Mouse (Mus musculus) heart, embryonic 11.5 days (tissue): ENCODE data around the gene 2900011O08Rik. TPM values are rescaled to one million over a fixed set of nuclear protein-coding genes. Genes with fewer than 3 reads are reported as not detected.

Experiments
- ATAC-seq: fragments of 200-750 bp; cut with Nextera tagmentation; replicated peaks from 2 replicates; pipeline ENCODE4 v1.8.0; 2017; ENCODE audit warnings: moderate library complexity; ENCODE audit not compliant: insufficient number of reproducible peaks, low FRiP score, low TSS enrichment
- H3K27ac ChIP-seq: fragments of 300-500 bp; sonication (generic); 2 replicates; pipeline ENCODE4 v1.5.1; 2014; ENCODE audit warnings: mild to moderate bottlenecking, low read depth, low read length
- H3K27me3 ChIP-seq: fragments of 300-500 bp; sonication (generic); 2 replicates; pipeline ENCODE4 v1.6.1; 2014; ENCODE audit warnings: mild to moderate bottlenecking, low read length, mixed read lengths; ENCODE audit not compliant: control insufficient read depth, insufficient read depth
- H3K36me3 ChIP-seq: fragments of 300-500 bp; sonication (generic); 2 replicates; pipeline ENCODE4 v1.6.1; 2014; ENCODE audit warnings: mild to moderate bottlenecking, low read length, moderate library complexity, mixed read lengths; ENCODE audit not compliant: control insufficient read depth, insufficient read depth
- H3K4me1 ChIP-seq: fragments of 300-500 bp; sonication (generic); 2 replicates; pipeline ENCODE4 v1.6.1; 2014; ENCODE audit warnings: low read length; ENCODE audit not compliant: control insufficient read depth, insufficient read depth
- H3K4me2 ChIP-seq: fragments of 300-500 bp; sonication (generic); 2 replicates; pipeline ENCODE4 v1.6.1; 2014; ENCODE audit warnings: mild to moderate bottlenecking, moderate library complexity
- H3K4me3 ChIP-seq: fragments of 300-500 bp; sonication (generic); 2 replicates; pipeline ENCODE4 v1.5.1; 2014; ENCODE audit warnings: low read depth, low read length
- H3K9ac ChIP-seq: fragments of 300-500 bp; sonication (generic); 2 replicates; pipeline ENCODE4 v1.6.1; 2014; ENCODE audit warnings: mild to moderate bottlenecking, low read depth, low read length, moderate library complexity
- H3K9me3 ChIP-seq: fragments of 300-500 bp; sonication (generic); replicated peaks from 2 replicates; pipeline ENCODE4 v1.6.1; 2016; ENCODE audit warnings: low read length; ENCODE audit not compliant: control insufficient read depth
- WGBS: fragments of 180-500 bp; shearing (Covaris S2); extraction: QIAGEN DNeasy Blood & Tissue Kit; methylation state at CpG from one replicate; pipeline ENCODE4 v1.1.7; 2014; ENCODE audit not compliant: insufficient replicate concordance; 5-methylcytosine and 5-hydroxymethylcytosine counted together
- polyA plus RNA-seq: library from polyadenylated mRNA; unstranded; fragments of >200 nt; fragmentation: Nextera tagmentation; extraction: Ambion mirVana; gene quantifications from 2 replicates; pipeline ENCODE4 v1.2.1, GENCODE M21; 2014

The 2900011O08Rik gene
- polyA plus RNA-seq, 1 experiment from 2014 or later, result 1.3 TPM

GRCm38 (mm10) chr16:14044695-14045094 lies 58.3 kb downstream of the 2900011O08Rik start:
- Histone ChIP-seq H3K9ac (no peak overlapping the region), H3K27me3 (no peaks in the 10 kb centered on the region), H3K36me3 (no peaks in the 10 kb centered on the region), H3K27ac (no peak overlapping the region), H3K9me3 (no peaks in the 10 kb centered on the region), H3K4me3 (no peak overlapping the region), H3K4me2 (no peak overlapping the region), H3K4me1 (no peaks in the 10 kb centered on the region)
- 64% methylated on average over 8 of the region's 8 CpGs for WGBS
- no peak for ATAC-seq

DNA sequence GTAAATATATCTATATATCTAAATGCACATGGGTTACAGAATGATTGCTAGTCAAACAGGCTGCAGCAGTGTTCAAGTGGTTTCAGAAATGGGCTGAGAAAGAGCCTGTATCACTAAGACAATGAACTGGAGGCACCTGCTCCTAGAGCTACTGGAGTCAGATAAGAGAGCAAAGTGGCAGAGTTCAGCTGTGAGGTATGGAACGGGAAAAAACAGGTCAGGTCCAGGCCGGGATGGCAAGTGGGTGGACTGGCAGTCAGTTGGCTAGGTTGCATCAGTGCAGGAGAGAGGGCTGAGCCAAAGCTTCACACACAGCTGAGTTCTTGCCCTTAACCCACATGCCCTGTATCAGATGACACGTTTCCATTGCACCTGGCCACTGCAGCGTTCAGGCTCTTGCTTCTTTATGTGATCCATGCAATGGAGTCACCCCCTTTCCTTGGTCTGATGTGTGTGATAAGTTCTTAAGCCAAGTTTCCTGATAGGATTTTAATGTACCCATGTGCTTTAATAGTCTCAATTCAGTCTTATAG lies 59.9 kb downstream of the 2900011O08Rik start:
- no peaks in the 10 kb centered on the region for H3K36me3 ChIP-seq
- ATAC-seq, result no peak
- no peak overlapping the region for H3K4me2 ChIP-seq
- no peaks in the 10 kb centered on the region for H3K9me3 ChIP-seq
- no peaks in the 10 kb centered on the region for H3K27me3 ChIP-seq
- no peak overlapping the region for H3K27ac ChIP-seq
- WGBS, result 63% methylated on average over 4 of the region's 4 CpGs
- H3K4me3 ChIP-seq, result no peak overlapping the region
- no peak overlapping the region for H3K9ac ChIP-seq
- no peaks in the 10 kb centered on the region for H3K4me1 ChIP-seq

GRCm38 (mm10) chr16:14052221-14052620 lies 65.8 kb downstream of the 2900011O08Rik start:
- no peak for ATAC-seq
- H3K9ac ChIP-seq, result no peak overlapping the region
- WGBS, result 74% methylated on average over 2 of the region's 2 CpGs
- no peak overlapping the region for H3K4me3 ChIP-seq
- H3K4me1 ChIP-seq, result no peaks in the 10 kb centered on the region
- H3K4me2 ChIP-seq, result no peak overlapping the region
- no peaks in the 10 kb centered on the region for H3K36me3 ChIP-seq
- no peaks in the 10 kb centered on the region for H3K27me3 ChIP-seq
- H3K9me3 ChIP-seq, result no peaks in the 10 kb centered on the region
- H3K27ac ChIP-seq, result no peak overlapping the region

DNA sequence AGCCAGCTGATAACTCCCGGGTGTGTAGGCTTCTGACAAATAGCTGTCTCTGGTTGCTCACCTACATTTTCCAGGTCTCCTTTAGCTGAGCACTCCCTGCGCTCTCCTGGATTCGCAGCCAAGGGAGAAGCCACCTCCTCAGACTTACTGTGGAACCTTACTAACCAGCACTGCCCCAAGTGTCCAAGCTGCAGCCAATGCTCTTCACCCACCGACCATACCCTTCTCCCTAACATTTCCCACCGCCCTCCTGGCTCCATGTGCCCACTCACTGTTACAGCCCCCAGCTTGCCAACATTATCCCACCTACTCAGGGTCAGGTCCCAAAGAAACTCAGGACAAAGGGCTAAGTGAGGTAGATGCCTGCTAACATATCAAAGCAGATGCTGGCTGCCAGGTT lies 66.7 kb downstream of the 2900011O08Rik start:
- Histone ChIP-seq H3K36me3 (no peaks in the 10 kb centered on the region), H3K27ac (no peak overlapping the region), H3K4me2 (no peak overlapping the region), H3K4me1 (no peaks in the 10 kb centered on the region), H3K9ac (no peak overlapping the region), H3K9me3 (no peaks in the 10 kb centered on the region), H3K4me3 (no peak overlapping the region), H3K27me3 (no peaks in the 10 kb centered on the region)
- 81% methylated on average over 5 of the region's 5 CpGs for WGBS
- no peak for ATAC-seq

DNA sequence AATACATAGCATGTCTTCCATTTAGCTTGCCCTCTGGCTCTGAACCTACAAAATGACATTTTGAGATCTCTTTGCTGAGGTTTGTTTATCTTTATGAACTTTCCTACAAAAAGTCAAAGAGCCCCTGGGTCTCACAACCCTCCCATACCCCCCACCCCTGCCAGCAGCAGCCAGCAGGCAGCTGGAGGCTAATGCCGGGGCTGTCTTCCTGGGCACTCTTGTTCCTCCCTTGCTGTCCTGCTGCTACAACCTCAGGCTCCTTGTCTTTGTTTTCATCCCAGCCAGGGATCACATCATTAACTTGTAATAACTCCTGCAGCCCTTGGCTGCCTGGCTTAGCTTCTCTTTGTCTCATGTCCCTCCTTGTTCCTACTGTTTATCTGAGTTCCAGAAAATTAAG lies 68.9 kb downstream of the 2900011O08Rik start:
- 45% methylated on average over 1 of the region's 1 CpGs for WGBS
- H3K27me3 ChIP-seq, result no peaks in the 10 kb centered on the region
- H3K36me3 ChIP-seq, result no peaks in the 10 kb centered on the region
- no peak overlapping the region for H3K9ac ChIP-seq
- H3K27ac ChIP-seq, result no peak overlapping the region
- no peak for ATAC-seq
- no peak overlapping the region for H3K4me3 ChIP-seq
- H3K9me3 ChIP-seq, result no peaks in the 10 kb centered on the region
- no peaks in the 10 kb centered on the region for H3K4me1 ChIP-seq
- H3K4me2 ChIP-seq, result no peak overlapping the region

DNA sequence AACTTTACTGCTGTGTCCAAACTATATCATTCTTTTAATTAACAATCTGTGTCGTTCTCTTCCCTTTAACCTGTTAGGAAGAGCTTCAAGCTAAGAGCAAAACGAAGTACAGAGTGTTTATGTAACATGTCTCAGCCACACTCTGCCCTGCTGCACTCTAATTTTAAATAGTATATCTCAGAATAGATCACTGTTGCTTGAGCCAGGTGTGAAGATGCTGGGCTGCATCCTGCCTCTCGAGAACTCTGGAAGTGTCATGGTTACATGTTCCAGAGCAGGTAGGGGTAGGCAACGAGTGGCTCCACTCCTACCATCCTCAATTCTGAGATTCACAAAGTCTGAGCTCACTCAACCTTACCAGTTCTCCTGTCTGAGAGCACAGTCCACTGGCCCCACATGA lies 70.3 kb downstream of the 2900011O08Rik start:
- H3K9ac ChIP-seq, result no peak overlapping the region
- H3K27ac ChIP-seq, result no peak overlapping the region
- no peaks in the 10 kb centered on the region for H3K4me1 ChIP-seq
- ATAC-seq, result no peak
- 56% methylated on average over 4 of the region's 4 CpGs for WGBS
- H3K36me3 ChIP-seq, result no peaks in the 10 kb centered on the region
- H3K4me2 ChIP-seq, result no peak overlapping the region
- H3K27me3 ChIP-seq, result no peaks in the 10 kb centered on the region
- no peak overlapping the region for H3K4me3 ChIP-seq
- no peaks in the 10 kb centered on the region for H3K9me3 ChIP-seq

DNA sequence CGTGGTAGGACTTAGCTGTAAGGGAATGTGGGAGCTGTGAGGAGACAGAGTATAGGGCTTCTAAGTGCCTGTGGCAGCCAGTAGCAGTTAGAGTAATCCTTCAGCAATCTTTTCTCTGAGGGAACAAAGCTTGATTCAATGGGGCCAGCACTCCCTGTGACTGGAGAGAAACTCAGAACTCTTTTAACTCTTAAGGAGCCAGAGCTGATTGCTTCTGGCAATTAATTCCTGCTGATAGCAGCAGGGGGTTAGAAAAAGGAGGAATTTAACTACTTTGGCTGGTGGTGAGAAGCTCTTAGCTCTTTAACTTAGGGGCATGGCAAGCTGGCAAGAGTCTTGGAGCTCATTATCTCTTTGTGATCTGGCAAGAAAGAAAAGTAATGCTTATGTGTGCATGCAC lies 72.1 kb downstream of the 2900011O08Rik start:
- 32% methylated on average over 1 of the region's 1 CpGs for WGBS
- no peak for ATAC-seq
- no peak overlapping the region for H3K9ac ChIP-seq

DNA sequence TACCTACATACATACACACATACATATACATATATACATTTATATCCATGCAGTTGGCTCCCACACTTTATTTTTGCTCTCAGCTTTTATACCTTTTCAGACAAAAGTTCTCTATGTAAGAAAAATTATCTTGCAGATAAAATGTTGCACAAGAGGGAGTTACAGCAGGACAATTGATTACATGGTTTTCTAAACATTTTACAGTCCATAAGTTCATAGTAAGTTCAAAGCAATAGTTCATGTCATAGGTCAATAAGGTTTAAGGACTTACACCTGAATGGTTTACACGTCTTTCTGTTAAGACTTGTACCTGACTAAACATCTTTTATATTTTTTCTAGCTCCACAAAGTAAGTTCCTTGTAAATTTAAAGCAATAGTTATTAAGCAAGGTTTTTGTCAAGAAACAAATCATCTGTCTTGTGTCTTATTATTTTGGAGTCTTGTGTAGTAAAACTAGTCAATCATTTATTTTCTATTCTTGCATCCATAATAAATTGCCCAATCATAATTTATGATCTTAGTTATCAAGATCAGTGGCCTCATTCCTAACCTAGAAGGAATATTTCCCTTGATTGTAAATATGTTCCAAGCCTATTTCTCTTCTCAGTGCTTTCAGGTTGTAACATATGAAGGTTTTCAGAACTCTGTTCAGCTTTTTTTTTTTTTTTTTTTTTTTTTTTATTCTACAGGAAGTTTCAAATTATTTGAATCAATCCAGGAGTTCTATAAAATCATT lies 72.9 kb downstream of the 2900011O08Rik start:
- Histone ChIP-seq H3K27ac (no peak overlapping the region), H3K4me2 (no peak overlapping the region), H3K4me3 (no peak overlapping the region), H3K9me3 (no peaks in the 10 kb centered on the region), H3K4me1 (no peaks in the 10 kb centered on the region), H3K9ac (no peak overlapping the region), H3K36me3 (no peaks in the 10 kb centered on the region), H3K27me3 (no peaks in the 10 kb centered on the region)
- ATAC-seq, result no peak
- WGBS, result 51% methylated on average over 1 of the region's 1 CpGs

More for the DNA sequence above, 72.1 kb downstream of the 2900011O08Rik start:
- H3K27ac ChIP-seq, result no peak overlapping the region
- H3K4me3 ChIP-seq, result no peak overlapping the region
- no peaks in the 10 kb centered on the region for H3K27me3 ChIP-seq
- no peaks in the 10 kb centered on the region for H3K9me3 ChIP-seq
- no peaks in the 10 kb centered on the region for H3K4me1 ChIP-seq
- no peak overlapping the region for H3K4me2 ChIP-seq
- no peaks in the 10 kb centered on the region for H3K36me3 ChIP-seq

- WGBS, result 63% methylated on average over 5 of the region's 5 CpGs
- Histone ChIP-seq H3K4me3 (no peak overlapping the region), H3K27me3 (no peaks in the 10 kb centered on the region), H3K9me3 (no peaks in the 10 kb centered on the region), H3K27ac (no peak overlapping the region), H3K4me1 (no peaks in the 10 kb centered on the region), H3K4me2 (no peak overlapping the region), H3K9ac (no peak overlapping the region), H3K36me3 (no peaks in the 10 kb centered on the region)
- no peak for ATAC-seq
These were observed 73.5 kb downstream of the 2900011O08Rik start for GRCm38 (mm10) chr16:14059869-14060268.
